Mouse (Mus musculus) urinary bladder, postnatal 36 days (tissue): Measurements from ENCODE around the gene Med8.

Experiments used
- DNase-seq, 2 experiments: peaks; one replicate each; pipeline ENCODE4 v3.0.0; 2022; ENCODE audit warnings: low spot score in 2 of 2, mixed read lengths in 1 of 2

The Med8 gene

DNA sequence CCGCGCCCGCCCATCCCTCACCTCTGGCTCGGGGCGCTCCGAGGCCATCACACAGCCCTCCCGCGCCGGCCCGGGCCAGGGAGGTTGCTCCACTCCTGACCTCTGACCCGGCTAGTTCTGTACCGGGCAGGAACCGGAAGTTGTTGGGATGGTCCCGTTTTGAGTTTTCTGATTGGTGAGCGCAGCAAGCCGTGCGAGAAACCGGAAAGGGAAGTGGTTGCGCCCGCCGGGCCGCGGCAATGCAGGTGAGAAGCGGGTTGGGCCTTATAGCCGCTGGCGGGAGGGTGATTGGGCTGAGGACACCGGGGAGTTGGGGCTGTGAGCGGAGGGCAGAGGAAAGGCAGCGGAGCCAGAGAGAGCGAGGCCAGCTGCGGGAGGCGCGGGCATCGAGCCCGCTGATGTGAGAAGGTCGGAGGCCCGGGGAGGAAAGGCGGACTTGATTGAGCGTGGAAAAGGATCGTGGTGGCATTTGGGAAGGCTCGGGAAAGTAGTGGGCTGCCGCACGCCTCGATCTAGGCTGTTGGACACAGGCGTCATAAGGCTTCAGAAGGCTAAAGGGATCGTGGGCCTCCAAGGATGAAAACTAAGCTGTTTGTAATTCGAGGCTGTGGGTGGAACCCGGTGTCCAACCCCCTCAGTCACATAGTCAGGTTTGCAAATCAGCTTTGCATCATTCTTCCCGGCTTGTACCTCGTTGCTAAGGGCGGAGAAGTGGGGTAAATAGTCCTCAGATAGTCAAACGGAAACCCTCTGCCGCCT, at the start of gene Med8, which contains the start of gene Szt2:
TSS of gene Med8 (plus strand) at position 196 of the 759 bp plus-strand sequence.
TSS of gene Szt2 (minus strand) at position 132 of the 759 bp plus-strand sequence.
- DNase-seq = peak; percentile 83 to 91

DNA sequence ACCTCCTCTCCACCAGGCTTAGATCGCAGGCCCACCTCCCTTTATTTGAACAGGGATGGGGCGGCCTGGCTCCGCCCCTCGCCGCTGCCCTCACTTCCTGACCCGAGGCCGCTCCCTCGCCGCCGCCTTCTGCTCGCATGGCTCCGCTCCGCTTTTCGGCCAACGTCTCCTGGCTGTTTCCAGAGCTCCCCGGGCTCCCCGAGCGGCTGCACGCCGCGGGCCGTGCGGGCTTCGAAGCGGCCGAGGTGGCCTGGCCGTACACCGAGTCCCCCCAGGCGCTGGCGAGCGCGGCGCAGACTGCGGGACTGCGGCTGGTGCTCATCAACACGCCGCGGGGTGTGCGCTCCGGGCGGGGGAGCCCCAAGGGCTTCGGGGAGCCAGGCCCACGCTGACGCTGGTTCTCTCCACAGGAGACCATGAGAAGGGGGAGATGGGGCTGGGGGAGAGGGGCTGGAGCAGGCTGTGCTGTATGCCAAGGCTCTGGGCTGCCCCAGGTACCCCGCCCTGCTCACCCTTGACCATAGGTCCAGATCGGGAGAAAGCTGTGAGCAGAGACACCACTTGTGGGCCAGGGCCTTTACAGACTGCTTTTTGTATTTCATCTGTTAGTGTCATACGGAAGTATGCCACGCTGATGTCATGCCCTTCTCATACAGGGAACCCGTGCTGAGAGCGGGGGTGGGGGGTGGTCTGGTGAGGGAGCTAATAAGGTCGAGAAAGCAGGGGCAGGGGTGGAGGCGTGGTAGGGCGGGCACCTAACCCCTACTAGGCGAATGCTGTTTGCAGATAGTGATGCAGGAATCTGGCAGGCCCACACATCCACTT, 49.0 kb upstream of the Med8 start:
- peak; percentile 70 to 74 for DNase-seq

DNA sequence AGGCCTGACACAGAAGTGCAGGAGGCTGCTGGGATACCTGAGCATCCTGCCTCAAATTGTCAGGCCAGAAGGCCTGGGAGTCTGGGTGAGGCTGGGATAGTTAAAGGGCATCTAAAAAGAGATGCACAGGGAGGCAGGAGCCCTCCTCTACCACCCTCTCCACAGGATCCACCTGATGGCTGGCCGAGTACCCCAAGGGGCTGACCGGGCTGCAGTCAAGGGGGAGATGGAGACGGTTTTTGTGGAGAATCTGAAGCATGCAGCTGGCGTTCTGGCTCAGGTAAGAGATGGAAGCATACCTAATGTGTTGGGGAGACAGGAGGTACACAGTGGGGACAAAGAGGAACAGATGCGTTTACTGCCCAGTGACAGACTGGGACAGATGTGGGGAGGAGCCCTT, 47.7 kb upstream of the Med8 start:
- no peak for DNase-seq

DNA sequence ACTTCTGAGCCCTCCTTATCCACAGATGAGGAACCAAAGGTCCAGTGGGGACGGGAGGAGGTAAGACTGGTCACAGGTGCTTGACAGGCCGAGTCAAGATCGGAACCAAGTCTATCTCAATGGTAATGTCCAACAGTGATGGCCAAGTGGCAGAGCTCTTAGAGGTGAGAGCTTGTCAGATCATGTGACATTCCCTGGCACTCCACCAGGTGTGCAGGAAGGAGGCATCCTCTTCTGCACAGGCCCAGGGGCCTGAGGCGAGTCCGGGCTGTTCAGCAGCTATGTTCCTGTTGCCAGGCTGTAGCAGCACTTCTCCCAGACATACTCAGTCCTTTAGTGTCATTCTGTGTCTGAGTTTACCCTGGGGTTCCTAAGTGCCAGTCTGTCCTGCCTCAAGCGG, 46.3 kb upstream of the Med8 start:
- DNase-seq = no peak

- DNase-seq = no peak
Measured at GRCm38 (mm10) chr4:118363985-118364384, 45.2 kb upstream of the Med8 start.

DNA sequence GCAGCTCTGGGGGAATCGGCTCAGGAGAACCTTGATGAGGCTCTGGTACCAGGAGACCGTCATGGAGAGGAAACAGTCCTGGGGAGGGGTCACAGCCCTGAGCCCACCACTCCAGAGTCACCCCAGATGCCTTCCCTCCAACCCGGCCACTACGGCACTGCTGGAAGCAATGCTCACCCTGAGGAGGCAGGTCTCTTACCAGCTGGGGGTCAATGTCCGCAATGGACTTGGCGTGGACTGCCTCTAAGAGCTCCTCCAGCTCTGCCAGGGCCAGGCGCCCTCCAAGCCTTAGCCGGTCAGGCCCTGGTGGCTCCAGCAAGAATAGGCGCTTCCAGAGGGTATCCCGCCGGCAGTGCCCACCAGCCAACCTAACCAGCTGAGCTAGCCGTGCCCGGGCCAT, 44.5 kb upstream of the Med8 start:
- DNase-seq = no peak

GRCm38 (mm10) chr4:118365991-118366390, 43.1 kb upstream of the Med8 start:
- no peak for DNase-seq

- DNase-seq = no peak
Measured at GRCm38 (mm10) chr4:118367551-118367950, 41.6 kb upstream of the Med8 start.

DNA sequence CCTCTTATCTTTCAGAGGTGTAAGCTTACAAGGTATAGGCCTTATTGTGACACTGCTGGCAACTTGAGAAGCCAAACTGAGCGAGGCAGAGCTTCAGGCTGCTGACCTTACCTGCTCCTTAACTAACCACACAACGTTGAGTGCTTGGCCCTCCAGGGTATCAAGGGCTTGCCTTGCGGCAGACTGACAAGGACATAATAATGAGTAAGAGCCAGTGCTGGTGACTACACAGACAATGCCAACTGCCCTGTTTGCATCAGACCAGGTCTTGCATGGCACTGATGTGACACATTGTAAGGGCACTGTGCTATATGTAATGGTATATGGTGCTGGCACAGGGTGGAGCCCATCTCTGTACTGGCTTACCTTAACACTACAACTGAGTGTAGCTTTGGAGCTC, 40.5 kb upstream of the Med8 start:
- DNase-seq = no peak

DNA sequence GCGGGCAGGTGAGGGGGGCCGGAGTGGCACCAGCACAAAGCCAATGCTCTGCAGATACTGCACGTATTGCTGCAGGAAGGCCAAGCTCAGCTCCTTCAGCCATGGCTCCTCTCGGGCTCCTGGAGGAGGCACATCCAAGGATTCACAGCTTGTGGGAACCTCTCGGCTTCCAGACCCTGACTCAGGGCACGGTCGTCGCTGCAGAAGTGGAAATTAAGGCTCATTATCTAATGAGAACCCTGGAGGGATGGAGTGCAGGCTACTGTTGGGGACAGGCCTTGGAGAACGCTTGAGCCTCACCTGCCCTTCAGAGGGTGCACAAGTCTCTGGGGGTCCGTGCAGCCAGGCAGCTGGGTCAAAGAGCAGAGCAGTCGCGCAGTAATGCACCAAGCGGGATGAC, 37.3 kb upstream of the Med8 start:
- DNase-seq = no peak

DNA sequence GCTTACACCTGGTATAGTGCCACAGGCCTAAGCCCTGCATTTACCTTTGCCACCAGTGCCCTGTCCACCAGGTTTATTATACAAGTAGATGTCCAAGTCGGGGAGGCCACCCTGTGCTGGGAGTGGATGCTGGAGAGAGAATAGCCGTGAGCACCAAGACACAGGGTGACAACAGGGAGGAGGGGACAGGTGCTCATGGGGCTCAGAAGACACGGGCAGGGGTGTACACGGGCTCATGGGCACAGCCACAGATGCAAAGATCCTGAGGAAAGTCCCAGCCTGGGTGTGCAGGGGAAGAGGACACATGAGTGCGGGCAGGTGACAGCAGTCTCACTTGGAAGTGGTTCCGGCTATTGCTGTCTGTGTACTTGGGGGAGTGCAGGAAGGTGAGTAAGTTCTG, 33.1 kb upstream of the Med8 start:
- DNase-seq = no peak

DNA sequence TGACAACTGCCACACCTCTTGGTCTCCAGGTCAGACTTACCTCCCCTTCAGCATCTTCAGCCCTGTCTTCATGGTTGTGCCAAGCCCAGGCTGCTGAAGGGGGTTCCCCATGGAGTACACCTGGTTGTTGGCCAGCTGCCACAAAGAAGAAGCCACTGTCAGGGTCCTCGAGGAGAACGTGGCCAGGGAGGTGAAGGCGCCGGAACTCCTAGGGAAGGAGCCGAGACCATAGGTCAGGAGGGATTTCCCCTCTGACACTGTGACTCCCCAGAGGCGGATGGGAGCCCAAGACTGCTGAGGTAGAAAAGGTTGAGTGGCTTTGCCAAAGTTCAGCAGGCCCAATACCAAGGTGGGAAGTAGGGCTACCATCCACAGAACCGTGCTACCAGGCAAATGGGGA, 25.9 kb upstream of the Med8 start:
- no peak for DNase-seq

GRCm38 (mm10) chr4:118387316-118387715, 21.8 kb upstream of the Med8 start:
- DNase-seq = no peak

DNA sequence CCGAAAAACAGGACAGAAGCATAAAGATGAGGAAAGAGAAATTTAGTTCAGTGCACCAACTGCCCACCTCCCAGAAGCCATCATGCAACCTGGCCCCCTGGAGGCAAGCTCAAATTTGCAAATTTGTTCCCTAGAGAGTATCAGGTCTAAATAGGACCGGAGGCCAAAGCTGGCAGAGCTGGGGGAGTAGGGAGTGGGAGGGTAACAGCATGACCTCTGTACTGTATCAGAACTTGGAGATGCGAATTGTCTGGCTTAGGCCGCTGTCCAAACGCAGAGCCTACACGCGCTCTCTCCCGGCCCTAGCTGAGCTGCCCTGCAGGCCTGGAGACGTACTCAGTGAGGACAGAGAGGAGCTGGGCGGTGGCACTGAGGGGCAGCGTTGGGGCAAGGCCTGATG, 19.0 kb upstream of the Med8 start:
- DNase-seq = no peak

DNA sequence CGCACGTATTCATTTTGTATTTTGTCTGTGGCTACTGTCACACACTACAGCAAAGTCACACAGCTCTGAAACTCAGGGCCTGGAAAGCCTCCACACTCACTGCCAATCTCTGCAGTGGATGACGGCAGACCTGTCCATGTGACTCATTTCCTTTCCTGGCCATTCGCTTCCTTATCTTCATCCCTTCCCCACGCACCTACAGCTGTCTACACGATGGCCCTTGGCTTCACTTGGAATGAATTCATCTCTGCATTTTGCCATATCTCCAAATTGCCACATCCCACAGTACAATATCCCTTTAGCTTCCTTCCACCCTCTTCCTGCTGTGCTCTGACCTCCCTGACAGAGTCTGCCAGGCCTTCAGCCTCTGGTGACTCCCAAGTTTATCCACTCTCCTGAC, 14.6 kb upstream of the Med8 start:
- no peak for DNase-seq

GRCm38 (mm10) chr4:118395289-118395688, 13.8 kb upstream of the Med8 start:
- no peak for DNase-seq

DNA sequence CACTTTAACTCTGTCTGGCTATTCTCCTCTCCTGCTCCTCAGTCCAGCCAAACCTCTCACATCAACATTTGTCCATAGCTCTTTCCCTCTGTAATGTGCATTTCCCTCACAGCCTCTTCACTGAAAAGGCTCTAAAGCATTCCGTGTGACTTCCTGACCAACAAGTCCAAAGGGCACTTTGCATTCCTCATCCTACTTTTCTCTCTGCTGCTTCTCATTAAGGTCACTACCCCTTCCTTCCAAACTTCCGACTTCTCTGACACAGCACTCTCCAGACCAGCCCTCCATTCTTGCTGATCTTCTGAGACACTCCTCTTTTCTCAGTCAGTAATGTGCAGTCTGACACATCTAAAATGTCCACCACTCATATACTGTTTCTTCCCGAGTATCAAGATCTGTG, 12.7 kb upstream of the Med8 start:
- DNase-seq = no peak

DNA sequence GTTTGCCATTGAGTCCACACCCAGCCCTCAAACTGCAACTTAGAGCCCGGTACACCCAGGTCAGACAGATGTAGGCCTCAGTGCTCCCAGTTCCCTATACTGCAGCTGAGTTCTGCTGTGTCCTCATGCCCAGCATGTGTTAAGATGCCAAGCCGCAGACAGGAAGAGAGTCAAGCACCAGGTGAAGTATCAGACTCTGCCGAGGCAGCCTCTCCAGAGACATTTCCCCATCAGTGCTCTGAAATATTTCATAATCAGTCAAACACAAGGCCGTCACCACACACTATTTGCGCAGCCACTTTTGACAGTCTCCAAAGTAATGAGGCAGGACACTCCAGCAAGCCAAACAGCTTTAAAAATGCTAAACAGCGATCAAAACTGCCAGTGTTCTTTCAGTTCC, 10.7 kb upstream of the Med8 start:
- DNase-seq = no peak

DNA sequence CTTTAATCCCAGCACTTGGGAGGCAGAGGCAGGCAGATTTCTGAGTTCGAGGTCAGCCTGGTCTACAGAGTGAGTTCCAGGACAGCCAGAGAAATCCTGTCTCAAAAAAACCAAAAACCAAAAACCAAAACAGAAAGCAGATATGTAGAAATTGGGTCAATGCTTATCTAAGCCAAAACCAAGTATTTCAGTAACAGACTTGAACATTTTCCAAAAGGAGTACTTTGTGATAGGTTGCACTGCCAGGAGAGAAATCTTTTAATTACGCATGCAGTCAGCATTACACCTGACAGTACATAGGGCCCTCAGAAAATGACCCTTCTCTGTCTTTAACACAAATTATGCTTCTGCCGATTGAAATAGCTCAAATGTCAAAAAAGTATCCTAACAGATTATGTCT, 7.7 kb upstream of the Med8 start:
- DNase-seq = no peak

GRCm38 (mm10) chr4:118401918-118402317, 7.2 kb upstream of the Med8 start:
- no peak for DNase-seq

- no peak for DNase-seq
Measured at GRCm38 (mm10) chr4:118402701-118403100, 6.4 kb upstream of the Med8 start.

GRCm38 (mm10) chr4:118410871-118411270, 1.7 kb downstream of the Med8 start:
- DNase-seq = no peak

GRCm38 (mm10) chr4:118413553-118413952, 4.4 kb downstream of the Med8 start:
- no peak for DNase-seq
